Mouse (Mus musculus) intestine, embryonic 16.5 days (tissue): ENCODE data around the gene A630001G21Rik. TPM values are rescaled to one million over a fixed set of nuclear protein-coding genes. Genes with fewer than 3 reads are reported as not detected.

ENCODE experiments used
- ATAC-seq: fragments of 200-750 bp; cut with Nextera tagmentation; 2 replicates; pipeline ENCODE4 v1.8.0; 2017; ENCODE audit warnings: moderate TSS enrichment, moderate library complexity
- H3K27ac ChIP-seq: fragments of 300-500 bp; sonication (generic); 2 replicates; pipeline ENCODE4 v1.5.1; 2014; ENCODE audit warnings: mild to moderate bottlenecking, low read length
- H3K27me3 ChIP-seq: fragments of 300-500 bp; sonication (generic); replicated peaks from 2 replicates; pipeline ENCODE4 v1.6.1; 2014; ENCODE audit warnings: low read length, control low read depth, mixed read lengths; ENCODE audit not compliant: control insufficient read depth, insufficient read depth
- H3K36me3 ChIP-seq: fragments of 300-500 bp; sonication (generic); 2 replicates; pipeline ENCODE4 v1.6.1; 2014; ENCODE audit warnings: low read length, control low read depth; ENCODE audit not compliant: control insufficient read depth, insufficient read depth
- H3K4me1 ChIP-seq: fragments of 300-500 bp; sonication (generic); 2 replicates; pipeline ENCODE4 v1.6.1; 2014; ENCODE audit warnings: low read length, control low read depth, mixed read lengths; ENCODE audit not compliant: control insufficient read depth, insufficient read depth
- H3K4me2 ChIP-seq: fragments of 300-500 bp; sonication (generic); 2 replicates; pipeline ENCODE4 v1.6.1; 2014; ENCODE audit warnings: low read depth, low read length, control low read depth
- H3K4me3 ChIP-seq: fragments of 300-500 bp; sonication (generic); 2 replicates; pipeline ENCODE4 v1.5.1; 2014; ENCODE audit warnings: mild to moderate bottlenecking, low read length
- H3K9ac ChIP-seq: fragments of 300-500 bp; sonication (generic); 2 replicates; pipeline ENCODE4 v1.6.1; 2014; ENCODE audit warnings: low read depth, low read length
- H3K9me3 ChIP-seq: fragments of 300-500 bp; sonication (generic); 2 replicates; pipeline ENCODE4 v1.6.1; 2016; ENCODE audit warnings: low read length, control low read depth; ENCODE audit not compliant: control insufficient read depth
- WGBS: fragments of 180-500 bp; shearing (Covaris S2); extraction: QIAGEN DNeasy Blood & Tissue Kit; methylation state at CpG from one replicate; pipeline ENCODE4 v1.1.7; 2014; 5-methylcytosine and 5-hydroxymethylcytosine counted together
- polyA plus RNA-seq: library from polyadenylated mRNA; unstranded; fragments of >200 nt; fragmentation: Nextera tagmentation; extraction: Ambion mirVana; gene quantifications from 2 replicates; pipeline ENCODE4 v1.2.1, GENCODE M21; 2015

A630001G21Rik gene
- polyA plus RNA-seq, 1 experiment from 2014 or later: 1.3 TPM

DNA sequence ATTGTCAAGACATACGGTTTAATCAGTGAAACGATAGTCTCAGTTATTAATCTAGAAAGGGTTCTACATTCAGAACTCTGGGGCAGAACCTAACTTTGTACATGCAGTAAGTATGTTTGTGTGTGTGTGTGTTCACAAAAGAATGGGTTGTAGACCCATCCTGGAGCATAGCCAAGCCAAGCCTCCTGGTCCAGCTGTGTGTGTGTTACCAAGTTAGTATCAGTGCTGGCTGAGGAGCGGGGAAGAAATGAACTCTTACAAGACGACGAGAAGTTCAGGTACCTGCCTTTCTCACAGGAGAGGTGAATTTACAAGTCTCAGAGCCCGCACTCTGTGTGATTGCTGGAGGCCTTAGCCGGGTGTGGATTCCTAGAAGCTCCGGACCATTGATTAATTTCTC is 26.1 kb upstream of the A630001G21Rik start:
- Histone ChIP-seq H3K27ac (no peak overlapping the region), H3K4me2 (no peak overlapping the region), H3K36me3 (no peaks in the 10 kb centered on the region), H3K4me3 (no peak overlapping the region), H3K27me3 (no peaks in the 10 kb centered on the region), H3K4me1 (peaks cover 21% of the 10 kb centered on the region), H3K9ac (no peak overlapping the region), H3K9me3 (no peaks in the 10 kb centered on the region)
- 85% methylated on average over 8 of the region's 8 CpGs for WGBS
- no peak for ATAC-seq

DNA sequence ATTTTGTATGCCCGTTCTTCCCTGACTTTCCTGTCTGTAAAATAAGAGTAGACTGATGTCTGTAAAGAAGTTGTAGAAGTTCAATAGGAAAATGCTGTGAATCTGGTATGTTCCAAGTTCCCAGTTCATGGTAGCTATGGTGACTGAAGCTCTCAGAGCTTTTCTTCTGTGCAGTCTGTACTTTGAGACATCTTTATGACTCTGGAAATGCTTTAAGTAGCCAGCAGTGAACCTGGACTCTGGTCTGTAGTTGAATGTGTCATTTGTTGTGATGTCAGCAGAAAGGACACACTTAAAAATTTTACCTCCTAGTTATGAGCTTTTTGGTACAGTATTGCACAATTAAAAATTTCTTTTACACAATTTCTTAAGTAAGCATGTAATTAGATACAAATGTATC is 24.1 kb upstream of the A630001G21Rik start:
- WGBS: 71% methylated on average over 1 of the region's 1 CpGs
- no peaks in the 10 kb centered on the region for H3K9me3 ChIP-seq
- H3K4me1 ChIP-seq: peaks cover 8% of the 10 kb centered on the region; the same call in 1 of the 2 replicates
- peak; percentile 93 for ATAC-seq
- H3K9ac ChIP-seq: no peak overlapping the region
- H3K4me2 ChIP-seq: no peak overlapping the region
- no peaks in the 10 kb centered on the region for H3K27me3 ChIP-seq
- no peak overlapping the region for H3K4me3 ChIP-seq
- no peaks in the 10 kb centered on the region for H3K36me3 ChIP-seq
- H3K27ac ChIP-seq: no peak overlapping the region

- Histone ChIP-seq H3K4me2 (no peak overlapping the region), H3K27me3 (no peaks in the 10 kb centered on the region), H3K27ac (no peak overlapping the region), H3K36me3 (no peaks in the 10 kb centered on the region), H3K9me3 (no peaks in the 10 kb centered on the region), H3K4me1 (peaks cover 19% of the 10 kb centered on the region; the same call in 1 of the 2 replicates), H3K4me3 (no peak overlapping the region), H3K9ac (no peak overlapping the region)
- ATAC-seq: peak; percentile 32; the same call in 1 of the 2 replicates
- WGBS: 67% methylated on average over 1 of the region's 1 CpGs
Observed at GRCm38 (mm10) chr1:85799776-85800175, 21.3 kb upstream of the A630001G21Rik start.

DNA sequence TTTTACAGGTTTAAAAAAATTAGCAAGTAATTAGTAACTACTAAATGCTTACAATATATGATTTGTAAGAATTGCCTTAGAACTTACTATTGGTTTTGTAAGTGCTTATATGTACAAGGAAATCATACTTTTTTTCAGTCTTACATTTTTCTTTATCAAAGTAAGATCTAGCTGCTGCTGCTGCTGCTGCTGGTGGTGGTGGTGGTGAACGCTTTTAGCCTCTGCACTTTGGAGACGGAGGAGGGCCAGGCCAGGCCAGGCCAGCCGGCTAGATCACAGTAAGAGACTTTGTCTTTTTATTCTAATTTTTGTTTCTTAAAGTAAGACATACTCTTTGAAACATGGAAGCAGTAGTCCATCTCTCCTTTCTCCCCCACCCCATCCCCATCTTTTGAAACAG is 16.8 kb upstream of the A630001G21Rik start:
- Histone ChIP-seq H3K4me2 (no peak overlapping the region), H3K36me3 (no peaks in the 10 kb centered on the region), H3K4me3 (no peak overlapping the region), H3K9me3 (no peaks in the 10 kb centered on the region), H3K9ac (no peak overlapping the region), H3K27me3 (no peaks in the 10 kb centered on the region), H3K27ac (no peak overlapping the region), H3K4me1 (peaks cover 18% of the 10 kb centered on the region; the same call in 1 of the 2 replicates)
- WGBS: 60% methylated on average over 3 of the region's 3 CpGs
- no peak for ATAC-seq

DNA sequence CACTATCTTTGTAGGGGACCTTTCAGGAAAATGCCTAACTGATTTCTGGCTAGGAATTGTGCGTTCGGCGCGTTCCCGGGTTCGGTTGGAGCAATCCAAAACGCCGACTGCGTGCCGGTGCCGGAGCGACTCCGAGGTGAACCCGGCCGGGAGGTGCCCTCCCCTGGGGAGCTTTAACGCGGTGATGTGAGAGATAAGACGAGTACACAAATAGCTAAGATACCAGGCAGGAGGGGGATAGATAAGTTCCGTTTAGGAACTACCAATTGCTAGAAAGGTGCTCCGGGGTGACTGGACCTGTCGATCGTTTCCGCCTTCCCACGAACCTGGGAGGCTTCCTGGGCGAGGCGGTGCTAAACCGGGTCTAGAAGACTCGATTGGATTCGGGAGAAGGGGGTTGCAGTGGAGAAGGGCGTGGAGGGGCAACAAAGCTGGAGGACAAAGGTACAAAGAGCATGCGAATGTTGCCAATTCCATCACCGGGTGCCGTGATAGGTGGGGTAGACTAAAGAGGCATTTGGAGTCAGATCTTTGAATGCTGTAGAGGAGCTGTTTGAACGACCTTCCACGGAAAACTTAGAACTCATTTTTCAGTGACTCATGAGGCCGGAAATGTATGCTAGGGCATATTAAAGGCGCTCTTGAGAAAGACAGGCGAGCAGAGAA is 15.8 kb upstream of the A630001G21Rik start:
- H3K27ac ChIP-seq: peak overlapping the region; percentile 93
- H3K27me3 ChIP-seq: no peaks in the 10 kb centered on the region
- H3K4me2 ChIP-seq: peak overlapping the region; percentile 66
- no peaks in the 10 kb centered on the region for H3K36me3 ChIP-seq
- H3K9me3 ChIP-seq: no peaks in the 10 kb centered on the region
- under 1% methylated on average over 38 of the region's 38 CpGs for WGBS
- peak; percentile 59 for ATAC-seq
- H3K4me1 ChIP-seq: peaks cover 14% of the 10 kb centered on the region; the same call in 1 of the 2 replicates
- peak overlapping the region; percentile 95 for H3K9ac ChIP-seq
- peak overlapping the region; percentile 97 for H3K4me3 ChIP-seq

DNA sequence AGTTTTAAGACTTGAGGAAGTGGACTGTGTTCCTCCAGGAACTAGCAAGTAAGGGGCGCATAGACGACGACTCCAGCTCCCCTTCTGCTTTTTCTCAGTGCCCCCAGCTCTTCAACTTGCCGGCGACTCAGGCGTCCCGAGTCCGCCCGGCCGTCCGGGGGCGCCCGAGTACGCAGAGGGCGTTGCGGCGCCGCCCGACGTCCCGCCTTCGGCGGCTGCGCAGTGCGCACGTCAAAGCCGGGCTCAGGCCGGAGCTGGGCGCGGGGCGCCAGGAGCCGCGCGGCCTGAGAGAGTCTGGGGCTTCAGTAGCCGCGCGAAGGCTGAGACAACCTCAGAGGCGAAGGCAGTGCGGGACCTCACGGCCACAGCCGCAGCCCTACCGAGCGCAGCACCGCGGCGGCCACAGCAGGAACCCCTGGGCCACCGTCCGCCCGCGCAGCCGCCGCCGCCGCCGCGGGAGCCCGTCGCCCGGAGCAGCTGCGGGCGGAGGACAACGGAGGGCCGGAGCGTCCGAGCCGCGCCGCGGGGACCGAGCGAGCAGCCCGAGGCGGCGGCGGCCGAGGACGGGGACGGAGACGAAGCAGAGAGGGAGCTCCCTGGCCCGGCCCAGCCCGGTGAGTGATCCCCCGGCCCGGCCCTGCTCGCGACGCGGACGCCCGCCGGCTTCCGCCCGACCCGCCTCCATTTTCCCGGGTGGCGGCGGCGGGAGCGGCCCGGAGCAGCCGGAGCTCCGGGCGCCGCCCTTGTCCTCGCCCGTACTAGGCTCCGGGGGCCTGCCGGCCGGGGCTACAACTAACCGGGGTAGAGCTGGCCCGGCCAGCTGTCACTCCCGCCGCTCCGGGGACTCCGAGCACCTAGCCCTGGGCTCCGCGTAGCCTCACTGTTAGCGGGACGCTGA is 15.0 kb upstream of the A630001G21Rik start, which contains the start of gene Cab39:
Gene Cab39, plus strand, starts transcription at position 234 of the 898 bp plus-strand sequence.
- no peaks in the 10 kb centered on the region for H3K9me3 ChIP-seq
- ATAC-seq: peak; percentile 85
- peak within 1 kb of the TSS; percentile 66 for H3K4me2 ChIP-seq
- peak within 1 kb of the TSS; percentile 95 for H3K9ac ChIP-seq
- WGBS: under 1% methylated on average over 94 of the region's 118 CpGs
- peaks cover 14% of the 10 kb centered on the region; the same call in 1 of the 2 replicates for H3K4me1 ChIP-seq
- H3K27me3 ChIP-seq: no peaks in the 10 kb centered on the region
- H3K4me3 ChIP-seq: peak within 1 kb of the TSS; percentile 97
- no peaks in the 10 kb centered on the region for H3K36me3 ChIP-seq
- peak within 1 kb of the TSS; percentile 93 for H3K27ac ChIP-seq

- Histone ChIP-seq H3K27ac (no peak overlapping the region), H3K4me1 (peaks cover 10% of the 10 kb centered on the region; the same call in 1 of the 2 replicates), H3K9ac (no peak overlapping the region), H3K27me3 (no peaks in the 10 kb centered on the region), H3K36me3 (no peaks in the 10 kb centered on the region), H3K4me3 (no peak overlapping the region), H3K9me3 (no peaks in the 10 kb centered on the region), H3K4me2 (no peak overlapping the region)
- WGBS: 88% methylated on average over 3 of the region's 3 CpGs
- no peak for ATAC-seq
Observed at GRCm38 (mm10) chr1:85791476-85791875, 13.0 kb upstream of the A630001G21Rik start.

DNA sequence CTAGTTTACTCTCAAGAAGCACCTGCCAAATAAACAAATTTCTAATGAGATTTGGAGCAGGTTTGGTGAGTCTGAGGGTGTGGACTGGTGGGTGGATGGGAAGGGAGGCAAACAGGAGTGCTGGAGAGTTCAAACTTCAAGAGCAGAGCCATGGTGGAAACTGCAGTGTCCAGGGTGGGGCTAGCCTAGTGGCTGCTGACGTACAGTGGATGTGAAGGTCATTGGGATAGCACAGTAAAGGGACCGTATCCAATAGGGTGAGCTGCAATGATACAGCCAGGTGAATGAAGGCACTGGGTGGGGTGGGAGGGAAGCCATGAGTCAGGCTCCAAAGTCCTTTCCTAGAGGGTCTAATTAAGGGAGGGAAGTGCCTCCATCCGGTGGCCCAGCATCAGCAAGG is 12.1 kb upstream of the A630001G21Rik start:
- Histone ChIP-seq H3K27ac (peak overlapping the region; percentile 20; the same call in 1 of the 2 replicates), H3K9me3 (no peaks in the 10 kb centered on the region), H3K27me3 (no peaks in the 10 kb centered on the region), H3K4me3 (no peak overlapping the region), H3K4me2 (peak overlapping the region; percentile 16; the same call in 1 of the 2 replicates), H3K9ac (no peak overlapping the region), H3K36me3 (no peaks in the 10 kb centered on the region), H3K4me1 (peaks cover 6% of the 10 kb centered on the region; the same call in 1 of the 2 replicates)
- peak; percentile 82 for ATAC-seq
- WGBS: 56% methylated on average over 3 of the region's 3 CpGs
